Mouse (Mus musculus): ENCODE results near the gene Dlg5. TPM values are rescaled to one million over a fixed set of nuclear protein-coding genes. Genes with fewer than 3 reads are reported as not detected.

Gene Dlg5
- polyA plus RNA-seq, 1 experiment: 16.5 TPM

DNA sequence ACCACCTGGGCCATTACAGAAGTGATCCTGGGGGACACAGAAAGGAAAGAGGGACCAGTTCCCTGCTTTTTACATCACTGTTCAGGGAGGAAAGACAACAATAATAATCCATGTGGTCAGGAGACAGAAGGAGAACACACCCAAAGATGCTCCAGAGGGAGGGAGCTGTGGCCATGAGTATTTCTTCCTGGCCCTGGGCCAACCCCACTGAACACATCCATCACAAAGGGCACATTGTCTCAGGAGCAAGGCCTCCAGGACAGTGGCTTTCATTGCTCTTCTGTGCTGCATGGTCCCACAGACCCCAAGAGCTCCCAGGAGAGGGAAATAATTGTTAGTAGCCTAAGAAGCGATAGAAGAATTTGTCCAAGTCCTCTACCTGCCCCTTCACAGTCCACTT, 23.9 kb upstream of the Dlg5 start:
- no peaks in the 10 kb centered on the region for H3K36me3 ChIP-seq (ENCODE audit: control insufficient read depth, insufficient read depth)
- no peaks in the 10 kb centered on the region for H3K27me3 ChIP-seq (ENCODE audit: control insufficient read depth, insufficient read depth, insufficient read length)
- TF ChIP-seq TCF3 (IDR thresholded peaks at IDR 0.05; ENCODE audit: insufficient read length, low read depth) (no peak), REST (IDR thresholded peaks at IDR 0.05; ENCODE audit: insufficient read depth, insufficient read length) (no peak), POLR2AphosphoS2 (IDR thresholded peaks at IDR 0.05; ENCODE audit: insufficient read length, low read depth) (no peak), CEBPB (IDR thresholded peaks at IDR 0.05; ENCODE audit: insufficient read depth, poor library complexity, severe bottlenecking) (no peak), USF1 (IDR thresholded peaks at IDR 0.05; ENCODE audit: low read depth) (no peak), POLR2A (IDR thresholded peaks at IDR 0.05; ENCODE audit: insufficient read length, low read depth) (no peak), MAX (IDR thresholded peaks at IDR 0.05; ENCODE audit: low read depth) (no peak), TCF12 (IDR thresholded peaks at IDR 0.05; ENCODE audit: insufficient read depth, poor library complexity, severe bottlenecking) (no peak), MYOD1 (IDR thresholded peaks at IDR 0.05; ENCODE audit: control insufficient read depth in 1 of 3, insufficient read length in 2 of 3, low read depth in 2 of 3) (no peak), MYOG (IDR thresholded peaks at IDR 0.05; ENCODE audit: control insufficient read depth in 1 of 3, insufficient read depth in 1 of 3, insufficient read length in 2 of 3, low read depth in 2 of 3) (no peak), E2F4 (IDR thresholded peaks at IDR 0.05; ENCODE audit: insufficient read depth) (no peak), SRF (IDR thresholded peaks at IDR 0.05; ENCODE audit: control insufficient read depth, insufficient read length, low read depth) (no peak)
- H3ac ChIP-seq (ENCODE audit: control insufficient read depth, insufficient read length): no peak overlapping the region
- no peaks in the 10 kb centered on the region for H3K79me2 ChIP-seq (ENCODE audit: control insufficient read depth, insufficient read depth)
- H3K4me2 ChIP-seq (ENCODE audit: low read depth): no peak overlapping the region
- H3K4me3 ChIP-seq: no peak overlapping the region

DNA sequence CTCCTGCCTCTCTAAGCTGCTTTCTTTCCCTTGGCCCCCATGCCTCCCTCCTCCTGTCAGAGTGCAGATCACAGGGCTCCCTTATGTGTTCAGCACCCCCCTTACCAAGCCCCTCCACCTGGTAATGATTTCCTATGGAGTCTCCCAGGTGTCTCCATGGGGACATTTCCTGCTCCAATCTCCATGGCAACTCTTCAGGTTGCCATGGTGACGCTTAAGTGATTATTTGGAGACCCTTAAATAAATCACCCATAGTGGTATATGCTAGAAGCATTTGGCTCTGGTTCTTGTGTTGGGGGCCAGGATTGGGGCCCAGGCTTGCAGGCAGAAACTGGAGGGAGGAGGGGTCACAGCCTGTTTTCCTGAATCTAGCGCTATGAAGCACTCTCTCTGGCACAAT, 17.2 kb upstream of the Dlg5 start:
- no peak for TF ChIP-seq POLR2AphosphoS2 (IDR thresholded peaks at IDR 0.05; ENCODE audit: insufficient read length, low read depth)
- no peak for TF ChIP-seq TCF12 (IDR thresholded peaks at IDR 0.05; ENCODE audit: insufficient read depth, poor library complexity, severe bottlenecking)
- no peak for TF ChIP-seq MAX (IDR thresholded peaks at IDR 0.05; ENCODE audit: low read depth)
- TF ChIP-seq REST (IDR thresholded peaks at IDR 0.05; ENCODE audit: insufficient read depth, insufficient read length): no peak
- no peak for TF ChIP-seq MYOD1 (IDR thresholded peaks at IDR 0.05; ENCODE audit: control insufficient read depth in 1 of 3, insufficient read length in 2 of 3, low read depth in 2 of 3)
- TF ChIP-seq MYOG (IDR thresholded peaks at IDR 0.05; ENCODE audit: control insufficient read depth in 1 of 3, insufficient read depth in 1 of 3, insufficient read length in 2 of 3, low read depth in 2 of 3): no peak
- TF ChIP-seq E2F4 (IDR thresholded peaks at IDR 0.05; ENCODE audit: insufficient read depth): no peak
- TF ChIP-seq TCF3 (IDR thresholded peaks at IDR 0.05; ENCODE audit: insufficient read length, low read depth): no peak
- no peak for TF ChIP-seq USF1 (IDR thresholded peaks at IDR 0.05; ENCODE audit: low read depth)
- TF ChIP-seq POLR2A (IDR thresholded peaks at IDR 0.05; ENCODE audit: insufficient read length, low read depth): no peak
- TF ChIP-seq CEBPB (IDR thresholded peaks at IDR 0.05; ENCODE audit: insufficient read depth, poor library complexity, severe bottlenecking): no peak
- TF ChIP-seq SRF (IDR thresholded peaks at IDR 0.05; ENCODE audit: control insufficient read depth, insufficient read length, low read depth): no peak
- no peaks in the 10 kb centered on the region for H3K79me2 ChIP-seq (ENCODE audit: control insufficient read depth, insufficient read depth)
- H3K4me2 ChIP-seq (ENCODE audit: low read depth): no peak overlapping the region
- H3K4me3 ChIP-seq: no peak overlapping the region
- no peaks in the 10 kb centered on the region for H3K36me3 ChIP-seq (ENCODE audit: control insufficient read depth, insufficient read depth)
- H3K27me3 ChIP-seq (ENCODE audit: control insufficient read depth, insufficient read depth, insufficient read length): peaks cover 12% of the 10 kb centered on the region
- H3ac ChIP-seq (ENCODE audit: control insufficient read depth, insufficient read length): no peak overlapping the region

DNA sequence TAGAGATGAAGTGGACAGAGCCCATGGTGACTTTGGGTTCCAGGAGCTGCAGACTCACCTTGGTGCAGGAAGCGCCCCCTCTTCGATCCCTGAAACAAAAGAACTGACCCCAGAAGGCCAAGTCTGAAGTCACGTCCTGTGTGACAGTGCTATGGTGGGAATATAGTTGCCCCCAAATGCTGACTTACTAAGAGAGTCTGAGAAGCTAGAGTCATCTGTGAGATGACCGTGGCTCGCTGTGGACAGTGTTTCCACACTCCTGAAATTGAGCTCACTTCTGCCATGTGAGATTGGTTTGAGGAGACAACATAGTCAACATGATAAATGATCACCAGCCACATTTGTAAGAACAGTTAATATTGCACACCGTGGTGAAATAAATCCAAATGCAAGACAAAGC, 16.7 kb upstream of the Dlg5 start:
- H3K27me3 ChIP-seq (ENCODE audit: control insufficient read depth, insufficient read depth, insufficient read length): peaks cover 12% of the 10 kb centered on the region
- no peak overlapping the region for H3K4me3 ChIP-seq
- no peaks in the 10 kb centered on the region for H3K79me2 ChIP-seq (ENCODE audit: control insufficient read depth, insufficient read depth)
- H3ac ChIP-seq (ENCODE audit: control insufficient read depth, insufficient read length): no peak overlapping the region
- no peak for TF ChIP-seq TCF12 (IDR thresholded peaks at IDR 0.05; ENCODE audit: insufficient read depth, poor library complexity, severe bottlenecking)
- no peak overlapping the region for H3K4me2 ChIP-seq (ENCODE audit: low read depth)
- H3K36me3 ChIP-seq (ENCODE audit: control insufficient read depth, insufficient read depth): no peaks in the 10 kb centered on the region

DNA sequence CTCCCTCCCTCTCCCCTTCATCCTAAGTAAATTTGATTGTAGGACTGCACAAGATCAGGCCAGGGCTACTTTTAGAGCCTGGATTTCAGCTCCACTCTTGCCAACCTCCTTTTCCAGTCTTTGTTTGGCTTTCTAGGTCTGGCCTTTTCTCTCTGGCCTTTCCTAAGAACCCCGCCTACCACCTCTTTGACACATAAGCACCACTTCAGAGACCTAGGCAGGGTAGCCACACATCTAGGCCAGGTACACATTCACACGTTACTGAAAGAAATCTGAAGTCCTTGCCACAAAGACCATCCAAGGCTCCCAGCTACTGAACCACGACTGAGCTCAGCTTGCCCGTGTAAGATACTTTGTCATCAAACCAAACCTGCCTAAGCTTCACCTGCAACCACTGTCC, 14.7 kb upstream of the Dlg5 start:
- Histone ChIP-seq H3K4me3 (no peak overlapping the region), H3K36me3 (ENCODE audit: control insufficient read depth, insufficient read depth) (no peaks in the 10 kb centered on the region), H3K4me2 (ENCODE audit: low read depth) (no peak overlapping the region), H3K79me2 (ENCODE audit: control insufficient read depth, insufficient read depth) (no peaks in the 10 kb centered on the region), H3K27me3 (ENCODE audit: control insufficient read depth, insufficient read depth, insufficient read length) (peaks cover 12% of the 10 kb centered on the region), H3ac (ENCODE audit: control insufficient read depth, insufficient read length) (no peak overlapping the region)
- no peak for TF ChIP-seq E2F4 (IDR thresholded peaks at IDR 0.05; ENCODE audit: insufficient read depth)
- no peak for TF ChIP-seq MAX (IDR thresholded peaks at IDR 0.05; ENCODE audit: low read depth)
- no peak for TF ChIP-seq REST (IDR thresholded peaks at IDR 0.05; ENCODE audit: insufficient read depth, insufficient read length)
- TF ChIP-seq SRF (IDR thresholded peaks at IDR 0.05; ENCODE audit: control insufficient read depth, insufficient read length, low read depth): no peak
- TF ChIP-seq TCF3 (IDR thresholded peaks at IDR 0.05; ENCODE audit: insufficient read length, low read depth): no peak
- TF ChIP-seq MYOG (IDR thresholded peaks at IDR 0.05; ENCODE audit: control insufficient read depth in 1 of 3, insufficient read depth in 1 of 3, insufficient read length in 2 of 3, low read depth in 2 of 3): no peak
- no peak for TF ChIP-seq USF1 (IDR thresholded peaks at IDR 0.05; ENCODE audit: low read depth)
- TF ChIP-seq POLR2A (IDR thresholded peaks at IDR 0.05; ENCODE audit: insufficient read length, low read depth): no peak
- TF ChIP-seq MYOD1 (IDR thresholded peaks at IDR 0.05; ENCODE audit: control insufficient read depth in 1 of 3, insufficient read length in 2 of 3, low read depth in 2 of 3): no peak

DNA sequence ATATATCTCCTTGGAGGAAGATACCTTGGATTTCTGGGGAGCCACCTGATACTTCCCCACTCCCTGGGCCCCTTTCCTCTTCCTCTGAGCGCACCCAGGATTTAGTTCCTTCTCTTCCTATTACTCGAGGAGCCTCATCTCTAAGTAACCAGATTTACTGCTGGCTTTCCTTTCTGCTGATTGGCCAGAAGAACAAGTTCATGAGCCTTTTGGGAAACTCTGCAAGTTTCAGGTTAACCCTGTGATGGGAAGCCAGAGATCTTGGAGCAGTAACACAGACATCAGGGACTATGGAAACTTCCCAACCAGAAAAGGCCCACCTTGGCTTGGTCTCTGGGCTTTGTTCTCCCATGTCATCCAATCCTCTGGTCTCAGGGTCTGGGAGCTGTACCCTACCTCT, 10.2 kb upstream of the Dlg5 start:
- H3K36me3 ChIP-seq (ENCODE audit: control insufficient read depth, insufficient read depth): no peaks in the 10 kb centered on the region
- H3K79me2 ChIP-seq (ENCODE audit: control insufficient read depth, insufficient read depth): no peaks in the 10 kb centered on the region
- no peak overlapping the region for H3ac ChIP-seq (ENCODE audit: control insufficient read depth, insufficient read length)
- H3K4me3 ChIP-seq: no peak overlapping the region
- no peaks in the 10 kb centered on the region for H3K27me3 ChIP-seq (ENCODE audit: control insufficient read depth, insufficient read depth, insufficient read length)
- no peak overlapping the region for H3K4me2 ChIP-seq (ENCODE audit: low read depth)
- TF ChIP-seq CEBPB (IDR thresholded peaks at IDR 0.05; ENCODE audit: insufficient read depth, poor library complexity, severe bottlenecking) (no peak), E2F4 (IDR thresholded peaks at IDR 0.05; ENCODE audit: insufficient read depth) (no peak), POLR2AphosphoS2 (IDR thresholded peaks at IDR 0.05; ENCODE audit: insufficient read length, low read depth) (no peak), TCF12 (IDR thresholded peaks at IDR 0.05; ENCODE audit: insufficient read depth, poor library complexity, severe bottlenecking) (no peak), REST (IDR thresholded peaks at IDR 0.05; ENCODE audit: insufficient read depth, insufficient read length) (no peak), MYOD1 (IDR thresholded peaks at IDR 0.05; ENCODE audit: control insufficient read depth in 1 of 3, insufficient read length in 2 of 3, low read depth in 2 of 3) (no peak), MAX (IDR thresholded peaks at IDR 0.05; ENCODE audit: low read depth) (no peak), TCF3 (IDR thresholded peaks at IDR 0.05; ENCODE audit: insufficient read length, low read depth) (no peak), POLR2A (IDR thresholded peaks at IDR 0.05; ENCODE audit: insufficient read length, low read depth) (no peak), USF1 (IDR thresholded peaks at IDR 0.05; ENCODE audit: low read depth) (no peak), SRF (IDR thresholded peaks at IDR 0.05; ENCODE audit: control insufficient read depth, insufficient read length, low read depth) (no peak), MYOG (IDR thresholded peaks at IDR 0.05; ENCODE audit: control insufficient read depth in 1 of 3, insufficient read depth in 1 of 3, insufficient read length in 2 of 3, low read depth in 2 of 3) (no peak)

All from myocyte (in vitro differentiated cells).